Mouse (Mus musculus) limb, embryonic 14.5 days (tissue): ENCODE data around the gene Nectin1. TPM values are rescaled to one million over a fixed set of nuclear protein-coding genes. Genes with fewer than 3 reads are reported as not detected.
A peak's percentile ranks its signal among the peaks of the same experiment; 100 is the strongest.

Experiments used
- ATAC-seq: fragments of 200-750 bp; cut with Nextera tagmentation; 2 replicates; pipeline ENCODE4 v1.8.0; 2017; ENCODE audit warnings: low read depth, moderate number of reproducible peaks, moderate TSS enrichment; ENCODE audit not compliant: low FRiP score
- DNase-seq: peaks from one replicate; pipeline ENCODE4 v3.0.0-alpha.2; 2015; ENCODE audit warnings: low spot score
- H3K27ac ChIP-seq: fragments of 300-500 bp; sonication (generic); replicated peaks from 2 replicates; pipeline ENCODE4 v1.5.1; 2014; ENCODE audit warnings: low read depth, mild to moderate bottlenecking, low read length, moderate library complexity, mixed read lengths
- H3K27me3 ChIP-seq: fragments of 300-500 bp; sonication (generic); 2 replicates; pipeline ENCODE4 v1.6.1; 2014; ENCODE audit warnings: low read length, mixed read lengths; ENCODE audit not compliant: control insufficient read depth, insufficient read depth
- H3K36me3 ChIP-seq: fragments of 300-500 bp; sonication (generic); 2 replicates; pipeline ENCODE4 v1.6.1; 2014; ENCODE audit warnings: mild to moderate bottlenecking, low read length, moderate library complexity, mixed read lengths; ENCODE audit not compliant: control insufficient read depth, insufficient read depth
- H3K4me1 ChIP-seq: fragments of 300-500 bp; sonication (generic); 2 replicates; pipeline ENCODE4 v1.6.1; 2014; ENCODE audit warnings: antibody characterized with exemption, low read length, mixed read lengths; ENCODE audit not compliant: control insufficient read depth, insufficient read depth
- H3K4me2 ChIP-seq: fragments of 300-500 bp; sonication (generic); replicated peaks from 2 replicates; pipeline ENCODE4 v1.6.1; 2014; ENCODE audit warnings: low read depth, mild to moderate bottlenecking, low read length, moderate library complexity; ENCODE audit not compliant: severe bottlenecking
- H3K4me3 ChIP-seq: fragments of 300-500 bp; sonication (generic); replicated peaks from 2 replicates; pipeline ENCODE4 v1.5.1; 2014; ENCODE audit warnings: low read length
- H3K9ac ChIP-seq: fragments of 300-500 bp; sonication (generic); 2 replicates; pipeline ENCODE4 v1.6.1; 2014; ENCODE audit warnings: mild to moderate bottlenecking, low read depth, low read length, moderate library complexity; ENCODE audit not compliant: severe bottlenecking
- H3K9me3 ChIP-seq: fragments of 300-500 bp; sonication (generic); 2 replicates; pipeline ENCODE4 v1.6.1; 2016; ENCODE audit warnings: low read length; ENCODE audit not compliant: control insufficient read depth
- POLR2A ChIP-seq: fragments of 200-500 bp; IDR thresholded peaks from 2 replicates; pipeline ENCODE4 v1.8.0; 2012; ENCODE audit warnings: inconsistent platforms, mild to moderate bottlenecking, moderate library complexity, borderline replicate concordance; ENCODE audit not compliant: insufficient read depth, insufficient read length; ENCODE audit errors: extremely low read depth
- WGBS: fragments of 180-500 bp; shearing (Covaris S2); extraction: QIAGEN DNeasy Blood & Tissue Kit; methylation state at CpG from one replicate; pipeline ENCODE4 v1.1.7; 2014; 5-methylcytosine and 5-hydroxymethylcytosine counted together
- polyA plus RNA-seq, 2 experiments: library from polyadenylated mRNA; depleted of rRNA in 1 of 2; stranded (reverse) in 1 of 2; unstranded in 1 of 2; fragments of >200 nt; fragmentation: Nextera tagmentation in 1 of 2; extraction: Ambion mirVana in 1 of 2; gene quantifications; 2 replicates each; pipeline versions ENCODE4 v1.2.1 to v1.2.3; 2012 to 2014

Gene Nectin1
- polyA plus RNA-seq, 2 experiments = 15.2 to 15.4 TPM

DNA sequence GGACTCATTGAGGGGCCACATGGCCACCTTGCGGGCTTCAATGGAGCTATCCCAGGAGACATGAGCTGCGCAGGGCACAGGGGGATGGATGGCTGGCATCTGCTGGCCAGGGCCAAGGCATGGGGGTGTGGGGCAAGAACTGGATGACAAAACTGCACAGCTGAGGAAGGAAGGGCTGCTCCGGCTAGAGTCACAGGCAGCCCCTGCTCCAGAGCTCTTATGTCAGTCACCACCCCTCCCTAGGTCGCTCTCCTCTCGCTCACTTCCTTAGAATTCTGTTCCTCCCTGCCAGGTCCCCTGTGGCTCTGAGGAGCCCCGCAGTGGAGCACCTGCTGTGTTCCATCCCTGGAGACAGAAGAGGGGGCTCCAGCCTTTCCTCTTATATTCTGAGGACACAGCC, 63.8 kb downstream of the Nectin1 start:
- H3K9ac ChIP-seq = no peak overlapping the region
- no peak overlapping the region for H3K4me3 ChIP-seq
- no peaks in the 10 kb centered on the region for H3K9me3 ChIP-seq
- no peak overlapping the region for H3K4me2 ChIP-seq
- 25% methylated on average over 5 of the region's 6 CpGs for WGBS
- H3K27ac ChIP-seq = no peak overlapping the region
- no peaks in the 10 kb centered on the region for H3K27me3 ChIP-seq
- ATAC-seq = peak; percentile 62
- DNase-seq = no peak
- H3K36me3 ChIP-seq = peaks cover 5% of the 10 kb centered on the region
- no peak for TF ChIP-seq POLR2A
- H3K4me1 ChIP-seq = no peaks in the 10 kb centered on the region

DNA sequence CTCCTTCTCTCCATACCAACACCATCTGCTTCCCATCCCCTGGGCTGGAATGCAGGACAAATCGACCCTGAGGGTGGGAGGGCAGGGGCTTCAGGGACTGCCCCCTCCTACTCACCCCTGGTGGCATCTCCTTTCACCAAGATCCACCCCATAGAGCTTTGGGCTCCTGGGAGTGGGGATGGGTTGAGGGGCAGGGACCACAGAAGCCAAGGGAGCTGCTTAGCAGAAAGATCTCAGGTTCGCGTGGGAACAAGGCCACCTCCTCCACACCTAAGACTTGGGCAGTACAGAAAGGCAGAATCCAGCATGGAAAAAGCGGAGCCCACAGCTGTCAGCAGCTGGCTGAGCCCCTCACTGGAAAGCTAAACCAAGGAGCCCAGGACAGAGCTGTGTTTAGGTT, 64.3 kb downstream of the Nectin1 start:
- ATAC-seq = peak; percentile 70; the same call in 1 of the 2 replicates
- no peaks in the 10 kb centered on the region for H3K27me3 ChIP-seq
- no peak overlapping the region for H3K27ac ChIP-seq

DNA sequence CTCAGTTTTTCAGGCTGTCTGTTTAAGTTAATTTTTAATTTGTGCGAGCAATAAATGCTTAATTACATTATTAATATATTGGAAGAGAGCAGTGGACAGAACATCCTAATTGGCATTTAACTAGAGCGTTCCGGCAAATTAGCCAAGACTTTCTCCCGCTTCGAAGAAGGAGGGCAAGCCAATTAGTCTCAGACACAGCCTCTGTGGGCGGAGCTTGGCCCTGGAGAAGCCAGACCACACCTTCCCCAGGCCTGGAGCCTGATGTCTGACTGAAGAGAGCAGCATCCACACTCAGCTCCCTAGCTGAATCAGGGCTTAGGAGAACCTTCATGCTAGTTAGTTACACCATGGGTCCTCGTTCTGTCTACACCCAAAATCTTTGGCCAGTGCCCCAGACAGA, 64.8 kb downstream of the Nectin1 start:
- ATAC-seq (no peak), DNase-seq (no peak)
- no peak overlapping the region for H3K27ac ChIP-seq
- H3K36me3 ChIP-seq = no peaks in the 10 kb centered on the region; the same call in 1 of the 2 replicates
- no peak overlapping the region for H3K4me3 ChIP-seq
- WGBS = 14% methylated on average over 7 of the region's 7 CpGs
- no peak overlapping the region for H3K9ac ChIP-seq
- no peaks in the 10 kb centered on the region for H3K27me3 ChIP-seq
- H3K9me3 ChIP-seq = no peaks in the 10 kb centered on the region
- H3K4me2 ChIP-seq = no peak overlapping the region
- H3K4me1 ChIP-seq = no peaks in the 10 kb centered on the region
- TF ChIP-seq POLR2A = no peak

More for the DNA sequence above, 64.3 kb downstream of the Nectin1 start:
- Histone ChIP-seq H3K9ac (no peak overlapping the region), H3K4me2 (no peak overlapping the region), H3K36me3 (peaks cover 3% of the 10 kb centered on the region), H3K4me1 (no peaks in the 10 kb centered on the region), H3K9me3 (no peaks in the 10 kb centered on the region), H3K4me3 (no peak overlapping the region)
- DNase-seq = peak; percentile 49
- 16% methylated on average over 3 of the region's 4 CpGs for WGBS
- TF ChIP-seq POLR2A = no peak

DNA sequence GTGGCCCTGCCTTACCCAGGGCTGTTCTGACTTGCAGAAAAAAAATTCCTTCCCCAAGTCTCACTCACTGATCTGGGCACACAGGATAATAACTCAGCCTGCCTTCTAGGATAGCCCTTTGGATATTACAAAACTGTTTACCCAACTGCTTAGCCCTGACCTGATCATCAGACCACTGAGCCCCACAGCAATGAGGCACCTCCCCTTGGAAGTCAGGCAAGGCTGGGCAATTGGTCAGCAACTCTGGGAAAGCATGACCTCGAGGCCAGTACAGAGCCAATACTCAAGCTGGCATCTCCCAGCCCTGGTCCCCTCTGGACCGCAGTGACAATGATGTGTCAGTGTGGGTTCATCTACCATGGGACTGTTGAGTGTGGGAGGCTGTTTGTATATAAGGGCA, 69.4 kb downstream of the Nectin1 start:
- TF ChIP-seq POLR2A = no peak
- 75% methylated on average over 2 of the region's 2 CpGs for WGBS
- ATAC-seq = no peak

DNA sequence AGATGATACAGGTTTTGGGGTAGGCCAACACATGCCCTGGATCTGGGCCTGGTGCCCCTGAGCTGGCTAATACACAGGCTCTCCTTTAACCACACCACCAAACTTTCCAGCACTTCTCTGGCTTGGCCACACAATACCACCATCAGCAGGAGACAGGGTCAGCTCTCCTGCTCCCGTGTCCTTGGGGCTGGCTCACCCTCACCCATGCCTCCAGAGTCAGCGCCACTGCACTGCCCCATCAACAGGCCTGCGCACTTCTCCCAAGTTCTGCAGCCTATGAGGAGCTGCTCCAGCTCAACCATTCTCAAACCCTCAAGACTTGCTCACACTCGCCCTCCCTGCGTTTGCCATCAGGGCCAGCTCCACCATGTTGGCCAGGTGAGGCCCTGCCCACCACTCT, 78.4 kb downstream of the Nectin1 start:
- WGBS = 87% methylated on average over 5 of the region's 5 CpGs
- Histone ChIP-seq H3K36me3 (no peaks in the 10 kb centered on the region), H3K27me3 (no peaks in the 10 kb centered on the region), H3K4me1 (0 out of 2 replicates have a peak, but pooled peaks cover 7% of the 10 kb centered on the region), H3K9ac (no peak overlapping the region), H3K4me3 (no peak overlapping the region), H3K9me3 (no peaks in the 10 kb centered on the region), H3K4me2 (no peak overlapping the region), H3K27ac (no peak overlapping the region)
- ATAC-seq (no peak), DNase-seq (no peak)
- TF ChIP-seq POLR2A = no peak

More for the DNA sequence above, 69.4 kb downstream of the Nectin1 start:
- no peak overlapping the region for H3K4me3 ChIP-seq
- H3K9ac ChIP-seq = no peak overlapping the region
- H3K27me3 ChIP-seq = no peaks in the 10 kb centered on the region
- H3K36me3 ChIP-seq = no peaks in the 10 kb centered on the region
- H3K4me2 ChIP-seq = no peak overlapping the region
- H3K9me3 ChIP-seq = no peaks in the 10 kb centered on the region
- no peak for DNase-seq
- H3K27ac ChIP-seq = no peak overlapping the region
- no peaks in the 10 kb centered on the region for H3K4me1 ChIP-seq

DNA sequence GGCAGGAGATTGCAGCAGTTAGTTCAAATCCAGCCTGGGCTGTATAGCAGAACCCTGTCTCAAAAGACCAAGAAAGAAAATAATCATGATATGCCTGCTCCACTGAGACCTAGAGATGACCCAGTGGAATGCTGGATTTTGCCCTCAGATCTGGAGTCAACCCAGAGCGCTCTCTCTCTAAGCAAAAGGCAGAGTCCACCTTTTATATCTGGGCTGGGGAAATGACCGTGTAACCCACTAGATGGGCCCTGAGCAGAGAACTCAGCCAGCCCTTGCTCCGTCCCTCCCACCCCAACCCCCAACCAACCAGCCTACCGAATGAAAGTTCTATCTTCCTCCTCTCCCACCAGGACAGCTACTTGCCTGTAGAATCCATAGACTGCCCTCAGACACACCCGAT, 81.4 kb downstream of the Nectin1 start:
- Histone ChIP-seq H3K4me1 (0 out of 2 replicates have a peak, but pooled peaks cover 7% of the 10 kb centered on the region), H3K4me2 (no peak overlapping the region), H3K36me3 (no peaks in the 10 kb centered on the region), H3K4me3 (no peak overlapping the region), H3K9ac (no peak overlapping the region), H3K9me3 (no peaks in the 10 kb centered on the region), H3K27ac (no peak overlapping the region), H3K27me3 (no peaks in the 10 kb centered on the region)
- no peak for DNase-seq
- no peak for TF ChIP-seq POLR2A
- 59% methylated on average over 5 of the region's 5 CpGs for WGBS
- ATAC-seq = no peak
